Mouse (Mus musculus) embryonic facial prominence, embryonic 13.5 days (tissue): ENCODE measurements around the gene Oasl1. TPM values are rescaled to one million over a fixed set of nuclear protein-coding genes. Genes with fewer than 3 reads are reported as not detected.
"Not testable (repeated sequence)": the region's sequence is repeated elsewhere in the genome, so short reads cannot be mapped to it uniquely, and the experiment has no call there.

Experiments used
- ATAC-seq: fragments of 200-750 bp; cut with Nextera tagmentation; 2 replicates; pipeline ENCODE4 v1.8.0; 2017; ENCODE audit warnings: low read depth; ENCODE audit not compliant: insufficient number of reproducible peaks, insufficient read depth, low FRiP score, low TSS enrichment
- H3K27ac ChIP-seq: fragments of 300-500 bp; sonication (generic); 2 replicates; pipeline ENCODE4 v1.5.1; 2015; ENCODE audit warnings: moderate library complexity, mild to moderate bottlenecking, inconsistent platforms
- H3K27me3 ChIP-seq: fragments of 300-500 bp; sonication (generic); 2 replicates; pipeline ENCODE4 v1.6.1; 2015; ENCODE audit warnings: mild to moderate bottlenecking, inconsistent platforms
- H3K36me3 ChIP-seq: fragments of 300-500 bp; sonication (generic); 2 replicates; pipeline ENCODE4 v1.6.1; 2015; ENCODE audit warnings: mild to moderate bottlenecking, inconsistent platforms
- H3K4me1 ChIP-seq: fragments of 300-500 bp; sonication (generic); 2 replicates; pipeline ENCODE4 v1.6.1; 2015; ENCODE audit warnings: inconsistent platforms
- H3K4me2 ChIP-seq: fragments of 300-500 bp; sonication (generic); 2 replicates; pipeline ENCODE4 v1.6.1; 2015; ENCODE audit warnings: moderate library complexity, mild to moderate bottlenecking, inconsistent platforms
- H3K4me3 ChIP-seq: fragments of 300-500 bp; sonication (generic); 2 replicates; pipeline ENCODE4 v1.5.1; 2015; ENCODE audit warnings: mild to moderate bottlenecking, inconsistent platforms
- H3K9ac ChIP-seq: fragments of 300-500 bp; sonication (generic); 2 replicates; pipeline ENCODE4 v1.6.1; 2015; ENCODE audit warnings: mild to moderate bottlenecking, inconsistent platforms
- H3K9me3 ChIP-seq: fragments of 300-500 bp; sonication (generic); 2 replicates; pipeline ENCODE4 v1.6.1; 2016; ENCODE audit warnings: inconsistent platforms
- WGBS: fragments of 180-500 bp; shearing (Covaris S2); methylation state at CpG from one replicate; pipeline ENCODE4 v1.1.7; 2015; ENCODE audit warnings: mixed read lengths; 5-methylcytosine and 5-hydroxymethylcytosine counted together
- polyA plus RNA-seq: library from polyadenylated mRNA; unstranded; fragments of >200 nt; fragmentation: Nextera tagmentation; extraction: Ambion mirVana; gene quantifications from 2 replicates; pipeline ENCODE4 v1.2.1, GENCODE M21; 2015

Oasl1 gene
- 0.48 and 0.56 TPM in 2 replicates for polyA plus RNA-seq

- peak within 1 kb of the TSS; percentile 41; the same call in 1 of the 2 replicates for H3K9ac ChIP-seq
- no peak for ATAC-seq
These were observed at the start of gene Oasl1 for GRCm38 (mm10) chr5:114922998-114923473. TSS of gene Oasl1 (plus strand) at chr5:114923240.

GRCm38 (mm10) chr5:114875858-114876257 is 47.2 kb upstream of the Oasl1 start:
- H3K27ac ChIP-seq, result no peak overlapping the region
- no peak overlapping the region for H3K9ac ChIP-seq
- ATAC-seq, result no peak; the same call in 1 of the 2 replicates
- peaks cover 23% of the 10 kb centered on the region for H3K4me1 ChIP-seq
- no peaks in the 10 kb centered on the region for H3K36me3 ChIP-seq
- no peak overlapping the region for H3K4me2 ChIP-seq
- no peaks in the 10 kb centered on the region for H3K9me3 ChIP-seq
- H3K4me3 ChIP-seq, result no peak overlapping the region
- 63% methylated on average over 6 of the region's 6 CpGs for WGBS
- no peaks in the 10 kb centered on the region for H3K27me3 ChIP-seq

More at GRCm38 (mm10) chr5:114922998-114923473, at the start of gene Oasl1:
- Histone ChIP-seq H3K27me3 (no peaks in the 10 kb centered on the region), H3K9me3 (no peaks in the 10 kb centered on the region), H3K4me3 (peak within 1 kb of the TSS; percentile 17), H3K4me1 (0 out of 2 replicates have a peak, but pooled peaks cover 12% of the 10 kb centered on the region), H3K36me3 (no peaks in the 10 kb centered on the region), H3K4me2 (peak within 1 kb of the TSS; percentile 51), H3K27ac (0 out of 2 replicates have a peak within 1 kb of the TSS, but pooled peaks have one; percentile 4)
- 47% methylated on average over 15 of the region's 15 CpGs for WGBS

GRCm38 (mm10) chr5:114876331-114876730 is 46.7 kb upstream of the Oasl1 start:
- no peak for ATAC-seq
- Histone ChIP-seq H3K9me3 (no peaks in the 10 kb centered on the region), H3K27ac (no peak overlapping the region), H3K4me3 (no peak overlapping the region), H3K36me3 (no peaks in the 10 kb centered on the region), H3K9ac (no peak overlapping the region), H3K27me3 (no peaks in the 10 kb centered on the region), H3K4me2 (no peak overlapping the region), H3K4me1 (peaks cover 23% of the 10 kb centered on the region)
- 34% methylated on average over 6 of the region's 6 CpGs for WGBS

GRCm38 (mm10) chr5:114877487-114877886 is 45.6 kb upstream of the Oasl1 start:
- no peaks in the 10 kb centered on the region for H3K36me3 ChIP-seq
- H3K4me2 ChIP-seq, result no peak overlapping the region
- 61% methylated on average over 7 of the region's 7 CpGs for WGBS
- no peak overlapping the region for H3K9ac ChIP-seq
- ATAC-seq, result no peak
- no peak overlapping the region for H3K4me3 ChIP-seq
- H3K27me3 ChIP-seq, result no peaks in the 10 kb centered on the region
- peak overlapping the region; percentile 39; the same call in 1 of the 2 replicates for H3K27ac ChIP-seq
- H3K4me1 ChIP-seq, result peaks cover 23% of the 10 kb centered on the region
- H3K9me3 ChIP-seq, result no peaks in the 10 kb centered on the region

- WGBS, result 55% methylated on average over 13 of the region's 13 CpGs
- Histone ChIP-seq H3K27me3 (no peaks in the 10 kb centered on the region), H3K4me3 (no peak overlapping the region), H3K36me3 (no peaks in the 10 kb centered on the region), H3K9ac (no peak overlapping the region), H3K9me3 (no peaks in the 10 kb centered on the region), H3K27ac (no peak overlapping the region), H3K4me1 (peaks cover 23% of the 10 kb centered on the region), H3K4me2 (no peak overlapping the region)
- ATAC-seq, result no peak
These were observed 43.6 kb upstream of the Oasl1 start for GRCm38 (mm10) chr5:114879399-114879798.

- H3K36me3 ChIP-seq, H3K9ac ChIP-seq, H3K4me1 ChIP-seq, ATAC-seq, H3K4me3 ChIP-seq, H3K27ac ChIP-seq, H3K9me3 ChIP-seq, H3K4me2 ChIP-seq, H3K27me3 ChIP-seq: not testable (repeated sequence)
- WGBS, result 89% methylated on average over 6 of the region's 7 CpGs
These were observed 40.7 kb upstream of the Oasl1 start for GRCm38 (mm10) chr5:114882319-114882718.

GRCm38 (mm10) chr5:114883022-114883421 is 40.0 kb upstream of the Oasl1 start:
- Histone ChIP-seq H3K9ac (no peak overlapping the region), H3K27ac (no peak overlapping the region)
- ATAC-seq, result no peak

GRCm38 (mm10) chr5:114886801-114887200 is 36.2 kb upstream of the Oasl1 start:
- H3K36me3 ChIP-seq, result no peaks in the 10 kb centered on the region
- H3K27ac ChIP-seq, result no peak overlapping the region
- ATAC-seq, result no peak
- no peaks in the 10 kb centered on the region for H3K9me3 ChIP-seq
- H3K4me1 ChIP-seq, result peaks cover 8% of the 10 kb centered on the region; the same call in 1 of the 2 replicates
- H3K4me2 ChIP-seq, result no peak overlapping the region
- 81% methylated on average over 6 of the region's 6 CpGs for whole genome bisulfite sequencing
- no peak overlapping the region for H3K9ac ChIP-seq
- H3K4me3 ChIP-seq, result no peak overlapping the region
- H3K27me3 ChIP-seq, result no peaks in the 10 kb centered on the region

More at GRCm38 (mm10) chr5:114883022-114883421, 40.0 kb upstream of the Oasl1 start:
- Histone ChIP-seq H3K36me3 (no peaks in the 10 kb centered on the region), H3K27me3 (no peaks in the 10 kb centered on the region), H3K9me3 (no peaks in the 10 kb centered on the region), H3K4me3 (no peak overlapping the region), H3K4me1 (peaks cover 2% of the 10 kb centered on the region; the same call in 1 of the 2 replicates), H3K4me2 (no peak overlapping the region)
- 86% methylated on average over 11 of the region's 11 CpGs for WGBS

- H3K27ac ChIP-seq, result peak overlapping the region; percentile 33; the same call in 1 of the 2 replicates
- peaks cover 8% of the 10 kb centered on the region; the same call in 1 of the 2 replicates for H3K4me1 ChIP-seq
- H3K27me3 ChIP-seq, result no peaks in the 10 kb centered on the region
- no peak overlapping the region for H3K4me2 ChIP-seq
- H3K4me3 ChIP-seq, result no peak overlapping the region
- H3K9me3 ChIP-seq, result no peaks in the 10 kb centered on the region
- no peaks in the 10 kb centered on the region for H3K36me3 ChIP-seq
- ATAC-seq, result 0 out of 2 replicates have a peak, but pooled peaks have one; percentile 59
- WGBS, result 40% methylated on average over 2 of the region's 2 CpGs
- H3K9ac ChIP-seq, result no peak overlapping the region
These were observed 34.0 kb upstream of the Oasl1 start for GRCm38 (mm10) chr5:114888995-114889394.

GRCm38 (mm10) chr5:114895542-114895941 is 27.5 kb upstream of the Oasl1 start:
- no peak for ATAC-seq
- Histone ChIP-seq H3K4me1 (peaks cover 9% of the 10 kb centered on the region), H3K27me3 (no peaks in the 10 kb centered on the region), H3K4me3 (no peak overlapping the region), H3K27ac (no peak overlapping the region), H3K4me2 (no peak overlapping the region), H3K36me3 (no peaks in the 10 kb centered on the region), H3K9me3 (no peaks in the 10 kb centered on the region), H3K9ac (no peak overlapping the region)
- 83% methylated on average over 4 of the region's 4 CpGs for WGBS

- Histone ChIP-seq H3K9me3 (no peaks in the 10 kb centered on the region), H3K27me3 (no peaks in the 10 kb centered on the region), H3K4me1 (peaks cover 9% of the 10 kb centered on the region), H3K27ac (no peak within 1 kb of the TSS), H3K36me3 (no peaks in the 10 kb centered on the region), H3K9ac (peak within 1 kb of the TSS; percentile 61), H3K4me3 (peak within 1 kb of the TSS; percentile 18), H3K4me2 (peak within 1 kb of the TSS; percentile 47)
- no peak for ATAC-seq
- 57% methylated on average over 13 of the region's 13 CpGs for WGBS
These were observed 26.2 kb upstream of the Oasl1 start, which contains the start of gene Oasl2 for GRCm38 (mm10) chr5:114896688-114897373. TSS of gene Oasl2 (plus strand) at chr5:114896936.

GRCm38 (mm10) chr5:114897374-114897793 is 25.7 kb upstream of the Oasl1 start:
- Histone ChIP-seq H3K27me3 (no peaks in the 10 kb centered on the region), H3K9ac (peak overlapping the region; percentile 61), H3K9me3 (no peaks in the 10 kb centered on the region), H3K4me1 (peaks cover 9% of the 10 kb centered on the region), H3K4me3 (peak overlapping the region; percentile 18), H3K27ac (no peak overlapping the region), H3K4me2 (peak overlapping the region; percentile 47), H3K36me3 (no peaks in the 10 kb centered on the region)
- no peak for ATAC-seq
- WGBS, result 9% methylated on average over 7 of the region's 7 CpGs
